Mouse (Mus musculus) CH12.LX (cell line): ENCODE measurements around the gene Il9. TPM values are rescaled to one million over a fixed set of nuclear protein-coding genes. Genes with fewer than 3 reads are reported as not detected.

ENCODE experiments used
- DNase-seq: peaks from one replicate; pipeline ENCODE4 v3.0.0-alpha.2; 2013; ENCODE audit errors: extremely low read depth
- H3K27ac ChIP-seq: 2 replicates; pipeline ENCODE4 v1.5.1; 2012; ENCODE audit warnings: low read depth, mild to moderate bottlenecking, control low read depth, moderate library complexity; ENCODE audit not compliant: insufficient read depth
- H3K27me3 ChIP-seq: replicated peaks from 2 replicates; pipeline ENCODE3; 2012; ENCODE audit warnings: inconsistent platforms
- H3K36me3 ChIP-seq, 2 experiments: replicated peaks in 1 of 2; 2 replicates each; pipeline versions ENCODE3 to v1.6.1; 2012; ENCODE audit warnings: inconsistent platforms in 1 of 2, low read length in 1 of 2, mild to moderate bottlenecking in 1 of 2, mixed read lengths in 1 of 2, moderate library complexity in 1 of 2; ENCODE audit not compliant: control insufficient read depth in 1 of 2, insufficient read depth in 1 of 2
- H3K4me1 ChIP-seq, 2 experiments: 2 replicates each; pipeline ENCODE4 v1.6.1; 2012; ENCODE audit warnings: inconsistent platforms in 1 of 2, moderate library complexity in 1 of 2; ENCODE audit not compliant: insufficient read depth in 2 of 2, control insufficient read depth in 1 of 2
- H3K4me2 ChIP-seq: 2 replicates; pipeline ENCODE4 v1.6.1; 2012; ENCODE audit warnings: low read depth, mild to moderate bottlenecking, control low read depth; ENCODE audit not compliant: poor library complexity, insufficient read depth, severe bottlenecking
- H3K4me3 ChIP-seq, 3 experiments: fragments of 150-350 bp in 1 of 3; sonication (generic) in 1 of 3; replicated peaks in 1 of 3; 2 replicates each; pipeline versions ENCODE3 to v1.5.1; 2011 to 2012; ENCODE audit warnings: low read depth in 2 of 3, low read length in 2 of 3, mild to moderate bottlenecking in 2 of 3, moderate library complexity in 2 of 3, control low read depth in 1 of 3, improper control_type of control experiment in 1 of 3, inconsistent platforms in 1 of 3, mixed read lengths in 1 of 3; ENCODE audit not compliant: poor library complexity in 1 of 3
- H3K79me2 ChIP-seq: replicated peaks from 2 replicates; pipeline ENCODE4 v1.6.1; 2012; ENCODE audit warnings: mild to moderate bottlenecking, moderate library complexity; ENCODE audit not compliant: control insufficient read depth, poor library complexity, insufficient read depth, severe bottlenecking; ENCODE audit errors: extremely low read depth
- H3K9ac ChIP-seq: 2 replicates; pipeline ENCODE4 v1.6.1; 2012; ENCODE audit warnings: low read depth, mild to moderate bottlenecking, control low read depth, moderate library complexity; ENCODE audit not compliant: insufficient read depth
- H3K9me3 ChIP-seq: replicated peaks from 2 replicates; pipeline ENCODE3; 2012; ENCODE audit warnings: low read length, inconsistent platforms, mixed read lengths
- CHD1 ChIP-seq: IDR thresholded peaks from 2 replicates; pipeline ENCODE4 v1.6.1; 2012; ENCODE audit warnings: low read depth, low read length, improper control_type of control experiment, inconsistent platforms
- CTCF ChIP-seq, 2 experiments: IDR thresholded peaks in 1 of 2; conservative IDR thresholded peaks in 1 of 2; 2 replicates each; pipeline ENCODE4 v1.5.1; 2011 to 2012; ENCODE audit warnings: low read depth in 2 of 2, low read length in 2 of 2, improper control_type of control experiment in 1 of 2, inconsistent platforms in 1 of 2, mild to moderate bottlenecking in 1 of 2, moderate library complexity in 1 of 2
- ELF1 ChIP-seq: IDR thresholded peaks from 2 replicates; pipeline ENCODE4 v1.6.1; 2014; ENCODE audit warnings: low read depth, mild to moderate bottlenecking, inconsistent platforms, low read length, improper control_type of control experiment
- GABPA ChIP-seq: IDR thresholded peaks from 2 replicates; pipeline ENCODE4 v1.6.1; 2012; ENCODE audit warnings: low read depth, low read length, improper control_type of control experiment, inconsistent platforms; ENCODE audit not compliant: insufficient replicate concordance
- HCFC1 ChIP-seq: IDR thresholded peaks from 2 replicates; pipeline ENCODE4 v1.6.1; 2012; ENCODE audit warnings: low read depth, mild to moderate bottlenecking, inconsistent platforms, low read length, improper control_type of control experiment
- IRF4 ChIP-seq: IDR thresholded peaks from 2 replicates; pipeline ENCODE4 v1.6.1; 2014; ENCODE audit warnings: low read depth, mild to moderate bottlenecking, inconsistent platforms, low read length, improper control_type of control experiment
- JUN ChIP-seq: IDR thresholded peaks from 2 replicates; pipeline ENCODE4 v1.6.1; 2011; ENCODE audit warnings: low read depth, mild to moderate bottlenecking, low read length, improper control_type of control experiment, moderate library complexity; ENCODE audit not compliant: insufficient read depth
- JUND ChIP-seq: conservative IDR thresholded peaks from 2 replicates; pipeline ENCODE4 v1.6.1; 2011; ENCODE audit warnings: low read depth, low read length, improper control_type of control experiment
- KAT2A ChIP-seq: IDR thresholded peaks from 2 replicates; pipeline ENCODE4 v1.6.1; 2012; ENCODE audit warnings: low read length, improper control_type of control experiment, inconsistent platforms; ENCODE audit not compliant: insufficient replicate concordance
- MEF2A ChIP-seq: IDR thresholded peaks from 2 replicates; pipeline ENCODE4 v1.6.1; 2014; ENCODE audit warnings: low read depth, mild to moderate bottlenecking, inconsistent platforms, low read length, improper control_type of control experiment, borderline replicate concordance
- MXI1 ChIP-seq: IDR thresholded peaks from 2 replicates; pipeline ENCODE4 v1.6.1; 2011; ENCODE audit warnings: mild to moderate bottlenecking, low read depth, low read length, improper control_type of control experiment
- MYC ChIP-seq: IDR thresholded peaks from 2 replicates; pipeline ENCODE4 v1.6.1; 2011; ENCODE audit warnings: low read depth, mild to moderate bottlenecking, improper control_type of control experiment, low read length
- NRF1 ChIP-seq: IDR thresholded peaks from 2 replicates; pipeline ENCODE4 v1.6.1; 2014; ENCODE audit warnings: low read depth, mild to moderate bottlenecking, inconsistent platforms, low read length, improper control_type of control experiment, moderate library complexity
- POLR2A ChIP-seq: IDR thresholded peaks from 2 replicates; pipeline ENCODE4 v1.6.1; 2011; ENCODE audit warnings: low read depth, mild to moderate bottlenecking, improper control_type of control experiment, low read length
- RCOR1 ChIP-seq: conservative IDR thresholded peaks from 2 replicates; pipeline ENCODE4 v1.6.1; 2012; ENCODE audit warnings: low read depth, mild to moderate bottlenecking, inconsistent platforms, low read length, improper control_type of control experiment
- TBP ChIP-seq: conservative IDR thresholded peaks from 2 replicates; pipeline ENCODE4 v1.6.1; 2011; ENCODE audit warnings: low read depth, low read length, improper control_type of control experiment
- TCF12 ChIP-seq: IDR thresholded peaks from 2 replicates; pipeline ENCODE4 v1.6.1; 2014; ENCODE audit warnings: low read depth, mild to moderate bottlenecking, inconsistent platforms, low read length, improper control_type of control experiment
- USF1 ChIP-seq: IDR thresholded peaks from 2 replicates; pipeline ENCODE4 v1.6.1; 2014; ENCODE audit warnings: low read depth, mild to moderate bottlenecking, inconsistent platforms, low read length, improper control_type of control experiment
- USF2 ChIP-seq: conservative IDR thresholded peaks from 2 replicates; pipeline ENCODE4 v1.6.1; 2011; ENCODE audit warnings: low read depth, low read length, improper control_type of control experiment
- ZMIZ1 ChIP-seq: IDR thresholded peaks from 2 replicates; pipeline ENCODE4 v1.6.1; 2012; ENCODE audit warnings: low read depth, mild to moderate bottlenecking, inconsistent platforms, low read length, improper control_type of control experiment
- dilution Hi-C: fragments of 300-500 bp; cut with MboI; formaldehyde crosslinking; loops from 2 replicates; pipeline ENCODE4 v1.14.3; 2020; ENCODE audit warnings: low sequenced_read_pairs; ENCODE audit not compliant: extremely low pct_unique_long_range_greater_than_20kb, extremely low pct_ligation_motif_present
- in situ Hi-C: fragments of 300-500 bp; cut with MboI; formaldehyde crosslinking; loops from 3 replicates; pipeline ENCODE4 v1.14.3; 2019; ENCODE audit warnings: low sequenced_read_pairs, low pct_ligation_motif_present, low pct_unique_long_range_greater_than_20kb, mixed read lengths
- polyA plus RNA-seq: library from polyadenylated mRNA; unstranded; fragments of >175 nt; gene quantifications from 2 replicates; pipeline ENCODE4 v1.2.1, GENCODE M21; 2012; ENCODE audit warnings: low read depth; ENCODE audit not compliant: insufficient read length
- total RNA-seq, 2 experiments: library from RNA; depleted of rRNA; stranded (reverse); fragments of 300-350 nt in 1 of 2; fragments of >200 nt in 1 of 2; gene quantifications; 2 replicates each; pipeline ENCODE4 v1.2.3; 2012 to 2014

Gene Il9
- total and polyA plus RNA-seq, 3 experiments: not detected

GRCm38 (mm10) chr13:56509796-56510195, 27.8 kb upstream of the Il9 start:
- H3K4me1 ChIP-seq: no peaks in the 10 kb centered on the region
- no peak overlapping the region for H3K27ac ChIP-seq
- TF ChIP-seq CHD1 (no peak), GABPA (no peak), ELF1 (no peak), TBP (no peak), POLR2A (no peak), TCF12 (no peak), USF1 (no peak), MXI1 (no peak), CTCF (conservative IDR thresholded peaks at IDR 0.05 in 1 of 2, IDR thresholded peaks at IDR 0.05 in 1 of 2; ENCODE audit: low read depth in 2 of 2, low read length in 2 of 2) (no peak), NRF1 (no peak), MYC (no peak), USF2 (no peak), KAT2A (no peak), MEF2A (no peak), IRF4 (no peak)
- dilution Hi-C loops (no loop called here), in situ Hi-C loops (no loop called here)
- no peak for DNase-seq
- H3K9me3 ChIP-seq: peaks cover 7% of the 10 kb centered on the region
- no peak overlapping the region for H3K9ac ChIP-seq
- no peaks in the 10 kb centered on the region for H3K36me3 ChIP-seq
- peaks cover 78% of the 10 kb centered on the region for H3K27me3 ChIP-seq
- no peak overlapping the region for H3K4me3 ChIP-seq
- H3K4me2 ChIP-seq: no peak overlapping the region
- no peaks in the 10 kb centered on the region for H3K79me2 ChIP-seq

- Histone ChIP-seq H3K27me3 (peaks cover 84% of the 10 kb centered on the region), H3K27ac (no peak overlapping the region), H3K4me3 (no peak overlapping the region), H3K4me2 (no peak overlapping the region), H3K9me3 (peaks cover 7% of the 10 kb centered on the region), H3K4me1 (no peaks in the 10 kb centered on the region), H3K79me2 (no peaks in the 10 kb centered on the region), H3K9ac (no peak overlapping the region), H3K36me3 (no peaks in the 10 kb centered on the region)
- in situ Hi-C loops (no loop called here), dilution Hi-C loops (no loop called here)
- TF ChIP-seq JUND (no peak), ZMIZ1 (no peak), RCOR1 (no peak), JUN (no peak), HCFC1 (no peak)
- DNase-seq: no peak
Measured at GRCm38 (mm10) chr13:56506871-56507496, 24.9 kb upstream of the Il9 start.
